Mouse (Mus musculus): Measurements from ENCODE around the gene Krtap10-4.

GRCm38 (mm10) chr10:77867546-77867945 is 40.7 kb upstream of the Krtap10-4 start:
- TF ChIP-seq FLI1 (IDR thresholded peaks at IDR 0.05; ENCODE audit: low read length), result no peak
- TF ChIP-seq GATA1 (IDR thresholded peaks at IDR 0.05; ENCODE audit: borderline replicate concordance, low read length), result no peak

Data from megakaryocyte, embryonic 14.5 days (primary cell).